Mouse (Mus musculus) A20 (cell line): Measurements from ENCODE around the gene Acot7.

Experiments
- DNase-seq: peaks from one replicate; pipeline ENCODE4 v3.0.0-alpha.2; 2011; ENCODE audit warnings: low read depth, low spot score

The Acot7 gene

DNA sequence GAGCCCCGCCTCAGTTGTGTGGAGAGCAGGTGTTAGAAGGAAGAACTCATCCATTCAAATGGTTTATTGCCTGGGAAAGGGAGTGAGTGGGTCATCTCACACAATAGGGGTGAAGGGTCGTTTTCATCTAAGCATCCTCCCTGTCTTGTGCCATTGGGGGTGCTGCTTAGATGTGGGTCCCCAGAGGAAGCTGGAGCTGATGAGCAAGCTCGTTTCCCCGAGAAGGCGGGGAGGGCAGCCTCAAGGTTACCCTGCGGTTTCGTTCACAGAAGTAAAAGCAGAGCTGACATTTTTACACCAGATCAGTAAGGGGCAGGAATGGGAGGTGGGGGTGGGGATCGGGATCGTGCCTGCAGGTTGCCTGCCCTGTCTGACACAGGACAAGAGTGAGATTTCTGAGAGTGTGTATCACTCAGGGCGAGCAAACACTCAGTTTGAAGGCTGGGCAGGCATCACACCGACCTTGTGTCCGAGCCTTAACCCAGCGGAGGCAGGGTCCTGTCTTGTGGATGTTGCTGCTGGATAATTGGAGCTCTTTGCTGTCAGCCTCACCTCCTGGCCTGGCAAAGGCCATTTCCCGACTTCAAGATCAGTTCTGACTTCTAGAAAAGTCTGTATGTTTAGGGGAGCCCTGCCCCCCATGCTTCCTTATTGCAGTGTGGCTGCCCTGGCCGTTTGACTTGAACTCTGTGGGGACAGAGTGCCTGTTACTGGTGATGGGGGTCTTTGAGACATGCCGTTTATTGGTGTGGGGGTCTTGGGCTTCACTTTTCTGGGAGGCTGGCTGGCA, 1.2 kb downstream of the Acot7 start:
- peak; percentile 65 for DNase-seq

DNA sequence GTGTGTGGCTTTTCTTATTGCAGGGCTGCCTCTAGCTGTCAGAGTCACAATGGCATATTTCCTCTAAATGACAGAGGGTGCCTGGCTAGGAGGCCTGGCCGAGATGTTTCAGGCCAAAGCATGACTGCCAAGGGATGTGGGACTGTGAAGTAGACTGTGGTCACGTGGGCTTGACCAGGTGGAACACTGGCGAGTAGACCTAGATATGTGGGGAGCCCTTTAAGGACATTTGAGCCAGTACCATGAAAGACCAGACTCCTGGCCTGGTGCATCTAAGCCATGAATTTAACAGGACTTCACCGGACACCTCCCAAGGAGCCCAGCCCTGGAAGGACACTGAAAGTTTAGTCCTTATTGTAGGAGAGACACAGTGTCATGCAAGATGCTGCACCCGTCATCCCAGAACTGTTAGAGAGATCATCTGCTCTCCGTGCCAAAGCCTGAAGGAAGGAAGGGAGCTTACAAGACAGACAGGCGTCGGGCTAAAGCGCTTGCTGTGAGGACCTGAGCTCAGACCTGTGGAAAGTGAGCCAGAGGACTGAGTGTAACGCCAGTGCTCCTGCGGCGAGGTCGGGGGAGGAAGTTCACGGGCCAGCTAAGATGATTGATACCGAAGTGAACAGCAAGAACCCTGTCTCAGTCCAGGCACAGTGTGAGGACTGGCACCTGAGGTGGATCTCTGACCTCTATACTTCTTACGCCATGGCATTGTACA, 2.2 kb downstream of the Acot7 start:
- DNase-seq, result no peak

DNA sequence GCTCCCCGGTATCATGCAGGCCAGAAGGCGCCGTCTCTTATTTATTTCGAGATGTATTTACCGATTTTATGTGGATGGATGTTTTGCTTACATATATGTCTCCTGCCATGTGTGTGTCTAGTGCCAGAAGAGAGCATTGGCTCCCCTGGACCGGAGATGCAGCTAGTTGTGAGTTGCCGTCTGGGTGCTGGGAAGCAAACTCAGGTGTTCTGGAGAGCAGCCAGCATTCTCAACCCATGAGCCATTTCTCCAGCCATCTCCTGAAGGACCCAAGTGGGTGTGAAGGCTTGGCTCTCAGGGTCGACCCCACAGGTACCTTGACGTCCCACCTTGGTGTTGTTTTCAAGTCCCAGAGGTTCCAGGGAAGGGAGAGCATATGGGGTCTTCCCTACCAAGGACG, 4.3 kb downstream of the Acot7 start:
- no peak for DNase-seq

DNA sequence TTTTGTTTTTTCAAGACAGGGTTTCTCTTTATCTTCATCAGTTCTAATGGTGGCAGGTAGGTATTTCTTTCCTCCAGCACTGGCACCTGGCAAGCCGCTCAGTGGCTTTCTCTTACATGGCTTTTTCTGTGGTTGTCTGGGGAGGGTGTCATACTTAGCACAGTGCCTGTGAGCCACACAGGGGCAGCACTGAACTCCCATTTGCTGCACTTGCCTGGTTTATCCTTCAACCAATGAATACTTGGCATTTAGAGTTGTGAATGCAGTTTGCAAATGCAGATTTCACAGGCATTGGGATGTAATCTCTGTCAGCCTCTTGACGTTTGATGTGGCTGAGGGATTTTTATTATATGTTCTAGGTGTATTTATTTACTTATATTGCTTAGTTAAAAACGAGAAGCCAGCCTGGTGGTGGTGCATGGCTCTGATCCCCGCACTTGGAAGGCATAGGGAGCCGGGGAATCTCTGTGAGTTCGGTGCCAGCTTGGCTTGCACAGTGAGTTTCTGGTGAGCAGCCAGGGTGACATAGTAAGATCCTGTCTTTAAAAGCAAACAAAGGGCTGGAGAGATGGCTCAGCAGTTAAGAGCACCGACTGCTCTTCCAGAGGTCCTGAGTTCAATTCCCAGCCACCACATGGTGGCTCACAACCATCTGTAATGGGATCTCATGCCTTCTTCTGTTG, 6.6 kb downstream of the Acot7 start:
- DNase-seq, result no peak

DNA sequence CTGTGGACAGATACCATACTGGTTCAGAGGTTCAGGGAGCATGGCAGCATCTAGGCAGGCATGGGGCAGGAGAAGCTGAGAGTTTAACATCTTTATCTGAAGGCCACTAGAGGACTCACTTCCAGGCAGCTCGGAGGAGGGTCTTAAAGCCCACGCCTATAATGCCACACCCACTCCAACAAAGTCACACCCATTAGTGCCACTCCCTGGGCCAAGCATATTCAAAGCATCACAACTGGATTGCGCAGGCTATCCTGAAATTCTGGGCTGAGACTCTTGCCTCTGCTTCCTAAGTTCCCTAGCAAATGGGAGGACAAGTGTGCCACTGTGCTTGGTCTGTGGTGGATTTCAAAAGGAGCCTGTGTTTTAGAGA, 7.2 kb downstream of the Acot7 start:
- DNase-seq, result peak; percentile 37

DNA sequence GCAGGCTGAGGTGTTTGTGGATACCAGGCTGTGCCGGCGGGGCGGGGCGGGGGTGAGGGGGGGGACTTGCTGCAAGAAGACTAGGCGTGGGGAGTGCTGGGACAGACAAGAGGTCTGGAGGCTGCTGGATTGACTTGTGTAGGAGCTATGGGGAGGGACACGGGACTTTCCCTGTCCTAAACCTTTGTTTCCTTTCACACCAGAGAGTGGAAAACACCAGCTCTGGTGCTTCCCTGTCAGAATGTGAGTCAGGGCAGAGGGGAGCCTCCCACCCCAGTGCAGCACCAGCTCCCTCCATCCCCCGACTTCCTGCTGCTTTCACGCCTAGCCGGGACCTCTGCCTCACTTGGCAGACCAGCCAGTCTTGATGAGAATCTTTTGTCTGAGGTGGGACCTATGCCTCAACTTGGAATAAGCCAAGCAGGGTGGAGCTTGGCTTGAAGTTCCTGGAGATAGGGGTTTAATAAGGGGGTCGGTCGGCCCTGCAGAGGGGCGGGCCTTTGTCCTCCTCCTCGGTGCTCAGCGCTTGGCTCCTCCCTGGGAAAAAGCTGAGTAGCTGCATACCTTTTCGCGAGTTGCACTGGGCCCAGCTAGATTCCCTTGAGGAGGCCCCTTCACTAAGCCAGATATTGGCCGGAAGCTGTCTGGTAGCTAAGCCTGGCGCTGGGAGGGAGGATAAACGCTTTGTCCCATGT, 7.7 kb downstream of the Acot7 start:
- DNase-seq, result no peak

DNA sequence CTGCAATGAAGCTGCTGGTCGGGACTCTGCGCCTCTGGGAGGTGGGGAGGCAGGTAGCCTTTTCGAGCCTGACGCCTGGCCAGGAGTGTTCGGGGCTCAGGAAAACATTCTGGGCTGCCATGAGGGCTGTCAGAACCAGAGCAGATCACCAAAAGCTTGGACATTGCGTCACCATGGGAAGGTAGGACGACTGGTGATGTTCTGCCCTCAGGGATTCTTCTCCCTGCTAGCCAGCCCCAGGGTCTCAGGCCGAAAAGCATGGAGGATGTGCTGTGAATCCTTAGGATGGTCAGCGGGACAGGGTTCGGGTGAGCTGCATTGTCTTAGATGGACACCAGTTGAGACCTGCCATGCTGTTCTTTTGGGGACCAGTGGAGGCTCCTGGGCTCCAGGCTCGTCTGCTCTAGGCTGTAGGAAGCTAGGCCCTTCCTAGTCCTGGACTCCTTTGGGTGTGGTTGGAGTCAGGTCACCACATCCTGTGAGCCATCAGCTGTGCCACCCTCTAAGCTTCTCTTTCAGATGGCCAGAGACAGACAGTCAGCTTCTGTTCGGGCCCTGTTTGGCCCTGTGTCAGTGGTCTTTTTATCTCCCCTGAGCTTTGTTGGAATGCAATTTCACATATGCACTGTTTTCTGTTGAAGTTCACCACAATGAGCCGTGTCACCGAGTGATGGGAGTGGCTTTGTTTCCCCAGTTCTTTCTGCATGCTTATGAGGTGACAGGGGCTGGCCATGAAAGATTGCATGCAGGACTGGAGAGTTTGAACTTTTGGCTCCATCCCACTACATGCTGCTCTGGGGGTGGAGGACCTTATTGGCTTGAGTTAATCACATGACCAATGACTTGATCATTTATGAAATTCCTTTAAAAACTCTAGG, 8.5 kb downstream of the Acot7 start:
- no peak for DNase-seq

DNA sequence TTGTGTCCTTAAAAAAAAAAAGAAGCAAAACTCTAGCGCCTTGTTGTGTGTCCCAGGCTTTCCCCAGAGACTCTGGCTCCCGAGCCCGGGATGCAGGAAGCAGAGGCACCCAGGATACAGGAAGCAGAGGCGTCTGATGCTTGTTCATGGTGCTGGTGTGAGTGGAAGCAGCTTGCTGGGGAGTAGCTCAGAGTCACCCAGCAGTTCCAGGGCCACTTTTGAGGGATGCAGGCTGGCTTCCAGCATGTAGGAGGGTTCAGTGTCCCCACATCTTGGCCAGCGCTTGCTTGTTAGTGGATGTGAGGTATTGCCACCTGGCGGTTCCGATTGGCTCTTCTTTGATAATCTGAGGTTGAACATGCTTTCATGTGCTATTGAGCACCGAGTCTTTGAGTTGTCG, 9.2 kb downstream of the Acot7 start:
- DNase-seq, result no peak

DNA sequence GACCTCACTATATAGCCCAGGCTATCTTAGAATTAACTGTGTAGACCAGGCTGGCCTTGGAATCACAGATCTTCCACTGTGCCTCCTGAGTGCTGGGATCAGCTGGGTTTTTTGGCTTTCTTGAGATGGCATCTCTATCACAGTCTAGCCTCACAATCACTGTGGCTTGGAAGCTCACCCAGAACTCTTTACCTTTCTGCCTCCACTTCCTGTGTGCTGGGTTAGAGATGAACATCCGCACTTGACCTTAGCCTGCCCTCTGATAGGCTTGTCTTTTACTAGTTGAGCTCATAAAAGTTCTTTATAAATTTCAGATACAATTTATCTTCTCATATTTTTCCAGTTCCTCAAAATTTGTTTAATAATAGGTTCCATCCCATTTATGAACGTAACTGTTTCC, 10.7 kb downstream of the Acot7 start:
- DNase-seq, result no peak

DNA sequence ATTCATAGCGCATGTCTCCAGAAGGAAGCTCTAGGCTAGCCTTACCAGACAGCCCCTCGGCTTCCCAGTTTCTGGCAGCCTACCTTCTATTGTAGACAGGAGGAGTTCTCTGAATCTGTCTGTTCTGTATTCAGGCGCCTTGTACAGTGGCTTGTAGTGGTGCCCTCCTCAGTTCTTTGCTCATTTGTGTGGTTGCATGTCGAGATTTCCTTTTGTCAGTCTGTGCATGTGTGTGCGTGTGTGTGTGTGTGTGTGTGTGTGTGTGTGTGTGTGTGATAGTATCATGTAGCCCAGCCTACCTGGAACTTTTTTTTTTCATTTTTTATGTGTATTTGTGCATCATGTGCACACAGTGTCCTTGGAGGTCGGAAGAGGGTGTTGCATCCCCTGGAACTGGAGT, 11.1 kb downstream of the Acot7 start:
- DNase-seq, result no peak

DNA sequence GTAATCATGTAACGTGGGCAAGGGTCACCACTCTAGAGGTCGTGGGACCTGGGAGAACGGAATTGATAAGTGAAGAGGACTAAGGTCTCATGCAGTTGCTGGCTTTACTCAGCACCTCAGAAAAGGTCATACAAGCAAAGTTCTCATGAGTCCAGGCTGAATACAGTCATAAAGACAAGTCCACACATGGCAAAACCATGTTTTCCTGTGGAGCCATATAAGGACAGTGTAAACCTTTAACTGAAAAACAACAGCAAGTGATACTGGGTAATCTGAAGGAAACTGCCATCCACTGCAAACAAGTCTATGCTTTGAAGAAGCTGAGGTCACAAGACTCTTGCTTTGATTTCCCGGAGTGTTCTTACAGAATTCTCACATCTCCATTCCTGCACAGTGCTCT, 11.8 kb downstream of the Acot7 start:
- DNase-seq, result no peak

DNA sequence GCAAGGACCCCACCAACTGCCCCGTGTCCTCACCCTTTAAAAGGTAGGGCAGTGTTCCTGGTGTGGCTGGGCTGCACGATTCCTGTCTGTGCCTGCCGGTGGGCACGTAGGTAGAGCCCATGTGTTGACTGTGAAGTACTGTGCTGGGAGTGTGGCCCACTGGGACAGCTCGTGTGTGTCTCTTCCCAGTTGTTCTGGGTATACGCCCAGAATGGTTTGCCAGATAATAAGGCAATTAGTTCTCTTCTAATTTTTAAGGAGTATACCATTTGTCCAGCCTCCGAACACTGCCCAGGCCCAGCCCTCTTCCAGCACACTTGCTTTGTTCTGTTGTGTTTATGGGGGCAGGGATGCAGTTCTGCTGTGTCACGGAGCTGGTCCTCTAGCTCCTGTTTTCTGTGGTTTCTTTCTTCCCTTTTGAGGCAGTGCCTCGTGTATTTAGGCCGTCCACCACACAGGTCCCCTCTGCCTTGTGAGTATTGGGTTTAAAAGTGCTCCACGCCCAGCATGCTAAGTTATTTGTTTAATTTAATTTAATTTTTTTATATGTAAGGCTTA, 12.2 kb downstream of the Acot7 start:
- no peak for DNase-seq

DNA sequence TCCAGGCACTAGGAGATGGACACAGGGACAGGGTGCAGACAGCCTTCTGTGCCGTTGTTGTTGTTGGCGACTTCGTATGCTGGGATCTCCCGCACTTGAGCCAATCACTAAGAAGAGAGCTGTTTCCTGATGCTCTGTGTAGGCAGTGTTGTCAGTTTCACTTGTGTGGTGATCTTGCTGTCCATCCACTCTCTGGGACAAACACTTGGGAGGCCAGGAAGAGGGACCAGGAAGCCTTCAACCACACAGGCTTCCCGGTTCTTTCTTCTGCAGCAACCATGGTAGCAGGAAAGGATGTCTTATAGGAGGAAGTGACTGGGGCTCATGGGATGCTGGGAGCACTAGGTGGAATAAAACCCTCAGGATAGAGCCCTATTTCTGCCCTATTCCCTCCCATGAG, 12.8 kb downstream of the Acot7 start:
- no peak for DNase-seq

DNA sequence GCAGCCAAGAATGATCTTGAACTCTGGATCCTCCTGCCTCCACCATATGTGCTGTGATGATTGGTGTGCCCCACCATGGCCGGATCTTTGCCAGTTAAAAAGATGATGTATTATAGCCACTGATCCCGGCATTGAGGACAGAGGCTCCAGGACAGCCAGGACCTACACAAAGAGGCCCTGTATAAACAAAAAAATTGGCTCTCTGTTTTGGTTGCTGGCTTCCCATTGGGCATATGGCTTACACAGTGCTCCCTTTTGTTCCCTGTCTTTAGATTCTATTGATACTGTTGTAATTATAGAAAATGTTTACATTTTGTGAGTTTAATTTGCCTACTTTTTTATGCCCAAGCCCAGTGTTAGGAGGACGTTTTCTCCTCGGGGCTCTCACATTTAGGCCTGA, 14.6 kb downstream of the Acot7 start:
- DNase-seq, result no peak

DNA sequence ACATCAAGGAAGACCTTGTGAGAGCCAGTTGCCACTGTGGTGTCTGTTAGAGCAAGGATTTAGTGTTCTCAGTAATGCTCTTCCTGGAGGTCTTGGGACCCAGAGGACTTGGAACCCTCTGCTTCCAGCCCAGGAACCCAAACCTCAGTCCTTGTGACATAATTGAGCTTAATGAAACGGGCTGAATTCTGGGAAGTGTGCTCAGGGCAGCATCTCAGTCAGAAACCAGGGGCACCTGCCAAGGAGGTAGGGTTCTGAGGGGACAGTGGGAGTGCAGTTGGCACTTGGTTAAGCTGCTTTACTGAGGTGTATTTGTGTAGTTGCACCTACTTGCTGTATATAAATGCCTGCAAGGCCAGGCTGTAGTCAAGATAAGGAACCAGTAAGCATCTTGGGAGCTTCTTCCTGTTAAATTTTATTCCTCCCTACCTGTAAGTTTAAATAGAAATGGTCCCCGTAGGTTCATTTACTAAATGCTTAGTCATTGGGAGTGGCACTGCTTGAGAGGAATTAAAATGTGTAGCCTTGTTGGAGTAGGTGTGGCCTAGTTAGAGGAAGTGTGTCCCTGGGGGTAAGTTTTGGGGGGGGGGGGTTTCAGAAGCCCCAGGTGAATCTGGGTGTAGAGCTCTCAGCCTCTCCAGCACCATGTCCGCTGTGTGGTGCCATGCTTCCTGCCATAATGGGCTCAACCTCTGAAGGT, 16.7 kb downstream of the Acot7 start:
- peak; percentile 31 for DNase-seq

DNA sequence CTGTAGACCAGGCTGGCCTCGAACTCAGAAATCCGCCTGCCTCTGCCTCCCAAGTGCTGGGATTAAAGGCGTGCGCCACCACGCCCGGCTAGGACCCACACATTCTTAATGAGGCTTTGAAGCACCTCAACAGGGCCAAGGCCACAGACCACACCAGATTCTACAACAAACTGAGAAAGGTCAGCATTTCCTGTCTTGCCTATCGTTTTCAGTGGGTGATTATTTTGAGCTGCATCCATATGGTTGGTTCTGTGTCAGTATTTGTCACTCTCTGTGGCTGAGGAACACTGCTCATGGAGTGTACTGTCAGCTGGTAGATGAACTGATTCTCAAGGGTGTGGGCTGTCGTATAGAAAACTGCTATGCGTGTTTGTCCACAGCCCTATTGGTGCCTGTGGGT, 18.3 kb downstream of the Acot7 start:
- no peak for DNase-seq

DNA sequence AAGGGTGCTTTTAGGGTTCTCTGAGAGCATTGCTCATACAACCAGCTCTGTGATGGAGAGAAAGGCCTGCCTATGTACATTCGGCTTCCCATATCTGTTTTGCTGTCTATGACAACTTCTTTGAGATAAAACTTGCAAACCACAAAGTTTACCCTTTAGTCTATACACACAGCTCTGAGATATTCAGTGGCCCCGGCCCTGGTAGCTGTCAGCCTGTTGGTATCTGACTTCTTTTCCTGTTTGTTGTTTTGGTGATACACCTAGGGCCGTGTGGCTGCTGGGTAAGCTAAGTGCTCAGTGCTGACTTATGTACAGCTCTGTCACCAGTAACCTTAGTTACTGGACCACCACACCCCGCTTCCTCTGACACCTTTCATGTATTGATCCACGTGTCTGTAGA, 19.6 kb downstream of the Acot7 start:
- DNase-seq, result no peak

DNA sequence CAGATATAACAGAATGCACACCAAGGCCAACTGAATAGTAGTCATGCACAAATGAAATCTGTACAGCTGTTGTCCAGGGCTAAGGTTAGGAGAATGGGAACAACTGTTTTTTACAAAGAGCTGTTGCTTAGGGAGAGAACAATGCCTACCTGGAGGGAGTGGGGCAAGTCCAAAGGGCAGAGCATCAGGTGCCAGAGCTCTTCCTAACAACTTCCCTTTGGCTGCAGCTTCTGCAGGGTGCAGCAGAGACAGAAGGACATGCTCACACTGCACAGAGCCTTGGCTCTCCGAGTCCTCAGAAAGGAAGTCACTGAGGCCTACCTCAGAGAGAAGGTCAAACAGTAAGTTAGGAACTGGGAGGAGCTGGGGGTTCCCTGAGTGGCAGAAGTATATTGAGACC, 21.7 kb downstream of the Acot7 start:
- no peak for DNase-seq

DNA sequence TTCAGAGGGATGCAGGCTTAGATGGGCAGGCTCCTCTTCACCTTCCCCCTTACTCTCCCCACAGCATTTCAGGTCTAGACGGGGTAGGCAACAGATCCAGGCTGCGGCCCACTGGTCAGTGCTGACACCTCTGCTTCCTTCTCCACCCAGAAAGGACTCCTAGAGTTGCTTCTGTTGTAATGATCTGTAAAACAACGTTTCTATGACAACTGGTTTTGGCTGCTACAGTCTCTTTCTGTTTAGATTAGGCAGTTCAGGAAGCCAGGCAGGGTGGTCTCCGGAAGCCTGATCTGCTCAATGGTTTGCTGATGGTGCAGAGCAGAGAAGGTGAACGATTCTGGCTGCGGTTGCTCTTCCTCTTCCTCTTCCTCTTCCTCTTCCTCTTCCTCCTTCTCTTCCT, 23.6 kb downstream of the Acot7 start:
- DNase-seq, result no peak

DNA sequence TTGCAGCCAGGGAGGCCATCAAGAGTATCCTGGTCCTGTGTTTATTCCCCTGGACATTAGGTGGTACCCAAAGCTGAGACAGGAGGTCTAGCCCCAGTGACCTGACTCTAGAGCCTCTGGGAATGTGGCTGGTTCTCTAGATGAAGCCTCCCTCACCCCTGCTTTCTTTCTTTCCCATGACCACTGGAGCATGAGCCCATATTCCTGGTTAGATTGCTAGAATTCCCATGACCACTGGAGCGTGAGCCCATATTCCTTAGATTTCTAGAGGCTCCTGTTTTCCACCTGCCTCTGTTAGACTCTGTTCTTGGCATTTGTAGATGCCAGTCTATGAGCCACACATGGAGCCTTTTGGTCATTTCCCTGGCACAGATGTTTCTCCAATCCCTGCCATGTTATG, 24.5 kb downstream of the Acot7 start:
- no peak for DNase-seq
